Mouse (Mus musculus) midbrain, embryonic 14.5 days (tissue): Measurements from ENCODE around the gene Stxbp3. TPM values are rescaled to one million over a fixed set of nuclear protein-coding genes. Genes with fewer than 3 reads are reported as not detected.
"Not testable (repeated sequence)": the region's sequence is repeated elsewhere in the genome, so short reads cannot be mapped to it uniquely, and the experiment has no call there.

Source experiments
- ATAC-seq: fragments of 200-750 bp; cut with Nextera tagmentation; 2 replicates; pipeline ENCODE4 v1.8.0; 2017; ENCODE audit warnings: moderate number of reproducible peaks, moderate library complexity; ENCODE audit not compliant: low FRiP score, low TSS enrichment
- DNase-seq: peaks from one replicate; pipeline ENCODE4 v3.0.0-alpha.2; 2015
- H3K27ac ChIP-seq: fragments of 300-500 bp; sonication (generic); replicated peaks from 2 replicates; pipeline ENCODE4 v1.5.1; 2014; ENCODE audit warnings: mild to moderate bottlenecking, low read depth, low read length, moderate library complexity
- H3K27me3 ChIP-seq: fragments of 300-500 bp; sonication (generic); 2 replicates; pipeline ENCODE4 v1.6.1; 2014; ENCODE audit warnings: low read length, control low read depth, mixed read lengths; ENCODE audit not compliant: control insufficient read depth, insufficient read depth
- H3K36me3 ChIP-seq: fragments of 300-500 bp; sonication (generic); 2 replicates; pipeline ENCODE4 v1.6.1; 2014; ENCODE audit warnings: low read length, control low read depth; ENCODE audit not compliant: control insufficient read depth, insufficient read depth
- H3K4me1 ChIP-seq: fragments of 300-500 bp; sonication (generic); 2 replicates; pipeline ENCODE4 v1.6.1; 2014; ENCODE audit warnings: mild to moderate bottlenecking, antibody characterized with exemption, low read length, control low read depth; ENCODE audit not compliant: control insufficient read depth, insufficient read depth
- H3K4me2 ChIP-seq: fragments of 300-500 bp; sonication (generic); 2 replicates; pipeline ENCODE4 v1.6.1; 2014; ENCODE audit warnings: mild to moderate bottlenecking, low read length, moderate library complexity
- H3K4me3 ChIP-seq: fragments of 300-500 bp; sonication (generic); replicated peaks from 2 replicates; pipeline ENCODE4 v1.5.1; 2014; ENCODE audit warnings: low read depth, low read length
- H3K9ac ChIP-seq: fragments of 300-500 bp; sonication (generic); replicated peaks from 2 replicates; pipeline ENCODE4 v1.6.1; 2014; ENCODE audit warnings: mild to moderate bottlenecking, low read length, moderate library complexity
- H3K9me3 ChIP-seq: fragments of 300-500 bp; sonication (generic); 2 replicates; pipeline ENCODE4 v1.6.1; 2016; ENCODE audit warnings: low read length, control low read depth, mixed read lengths; ENCODE audit not compliant: control insufficient read depth
- WGBS: fragments of 180-500 bp; shearing (Covaris S2); extraction: QIAGEN DNeasy Blood & Tissue Kit; methylation state at CpG from one replicate; pipeline ENCODE4 v1.1.7; 2014; 5-methylcytosine and 5-hydroxymethylcytosine counted together
- polyA plus RNA-seq: library from polyadenylated mRNA; unstranded; fragments of >200 nt; fragmentation: Nextera tagmentation; extraction: Ambion mirVana; gene quantifications from 2 replicates; pipeline ENCODE4 v1.2.1, GENCODE M21; 2014

Gene Stxbp3
- polyA plus RNA-seq, 1 experiment from 2014 or later, result 16.0 TPM

DNA sequence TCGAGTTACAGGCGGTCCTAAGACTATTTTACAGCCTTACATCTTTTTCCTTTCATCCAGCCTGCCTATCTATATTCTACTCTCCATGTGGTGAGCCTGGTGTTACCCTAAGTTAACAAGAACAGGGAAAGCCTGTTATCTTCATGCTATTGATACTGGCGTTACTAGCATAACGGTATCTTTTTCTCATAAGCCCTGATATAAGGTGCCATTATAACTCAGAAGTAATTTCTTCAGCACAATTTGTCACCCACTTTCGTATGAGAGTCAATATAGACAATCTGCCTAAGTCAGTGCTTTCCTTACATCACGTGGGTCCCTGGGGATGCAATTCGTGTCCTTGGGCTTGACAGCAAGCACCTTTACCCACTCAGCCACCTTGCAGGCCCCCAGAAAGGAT, 1.3 kb downstream of the Stxbp3 start:
- DNase-seq (no peak), ATAC-seq (no peak)
- Histone ChIP-seq H3K4me3 (0 out of 2 replicates have a peak overlapping the region, but pooled peaks have one; percentile 85), H3K27me3 (no peaks in the 10 kb centered on the region), H3K9ac (no peak overlapping the region), H3K4me2 (peak overlapping the region; percentile 72), H3K27ac (no peak overlapping the region), H3K36me3 (no peaks in the 10 kb centered on the region), H3K9me3 (no peaks in the 10 kb centered on the region), H3K4me1 (peaks cover 4% of the 10 kb centered on the region; the same call in 1 of the 2 replicates)
- WGBS, result 82% methylated on average over 7 of the region's 7 CpGs

DNA sequence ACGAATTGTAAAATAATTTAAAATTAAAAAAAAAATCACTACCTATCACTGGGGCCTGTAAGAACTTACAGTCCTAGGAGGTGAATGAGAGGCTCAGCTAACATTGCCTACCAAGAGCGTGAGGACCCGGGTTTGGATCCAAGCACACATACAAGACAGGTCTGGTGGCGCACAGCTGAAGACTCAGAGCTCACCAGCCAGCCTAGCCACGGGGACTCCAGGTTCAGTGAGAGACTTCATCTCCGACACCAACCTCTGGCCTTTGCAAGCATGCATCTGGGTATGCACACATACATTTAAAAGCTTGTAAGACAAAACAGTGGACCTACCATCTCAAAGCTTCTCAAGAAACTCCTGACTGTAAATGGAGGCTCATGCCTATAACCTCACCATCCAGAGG, 3.4 kb downstream of the Stxbp3 start:
- no peaks in the 10 kb centered on the region for H3K9me3 ChIP-seq
- no peaks in the 10 kb centered on the region for H3K36me3 ChIP-seq
- no peak overlapping the region for H3K27ac ChIP-seq
- H3K4me1 ChIP-seq, result peaks cover 4% of the 10 kb centered on the region; the same call in 1 of the 2 replicates
- DNase-seq, result no peak
- H3K9ac ChIP-seq, result no peak overlapping the region
- ATAC-seq, result no peak
- H3K4me3 ChIP-seq, result no peak overlapping the region
- WGBS, result 98% methylated on average over 6 of the region's 6 CpGs
- no peak overlapping the region for H3K4me2 ChIP-seq
- no peaks in the 10 kb centered on the region for H3K27me3 ChIP-seq

DNA sequence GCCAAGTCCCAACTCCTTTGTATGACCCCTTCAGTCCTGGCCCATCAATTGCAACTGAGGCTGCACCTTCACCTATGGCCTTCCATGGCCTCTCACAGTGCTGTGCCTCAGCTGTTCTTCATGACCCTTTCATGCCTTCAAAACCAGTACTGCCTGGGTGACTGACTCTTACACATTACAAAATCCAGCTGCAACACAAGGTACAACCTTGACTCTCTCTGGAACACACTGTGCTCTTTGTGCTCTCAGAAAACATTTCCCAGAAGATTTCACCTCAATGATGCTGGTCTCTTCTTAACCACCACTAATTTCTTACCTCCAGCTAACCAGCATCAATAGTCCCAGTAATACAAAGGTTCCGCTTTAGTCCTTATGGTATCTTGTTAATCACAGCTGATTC, 6.6 kb downstream of the Stxbp3 start:
- not testable (repeated sequence) for H3K4me1 ChIP-seq, H3K4me3 ChIP-seq, H3K4me2 ChIP-seq, H3K27me3 ChIP-seq, H3K27ac ChIP-seq, DNase-seq, ATAC-seq, H3K9me3 ChIP-seq, H3K9ac ChIP-seq, H3K36me3 ChIP-seq
- WGBS, result 100% methylated on average over 1 of the region's 1 CpGs

DNA sequence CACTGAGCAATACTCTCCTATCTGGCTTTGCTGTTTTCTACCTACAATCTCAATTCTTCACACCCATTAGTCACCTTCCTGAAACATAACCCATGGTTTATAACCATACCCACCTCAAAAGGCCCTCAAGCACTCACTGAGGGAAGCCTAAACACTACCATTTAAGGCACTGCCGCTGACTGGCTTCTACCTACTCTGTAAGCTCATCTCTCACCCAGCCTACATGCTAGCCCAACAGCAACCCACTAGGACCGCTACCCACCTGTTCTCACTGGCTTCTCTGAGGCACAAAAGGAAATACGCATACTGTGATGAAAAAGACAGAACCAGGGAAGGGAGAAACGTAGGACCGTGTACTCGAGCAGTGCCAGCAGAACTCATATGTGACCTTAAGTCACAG, 8.6 kb downstream of the Stxbp3 start:
- H3K4me2 ChIP-seq, result no peak overlapping the region
- H3K27ac ChIP-seq, result no peak overlapping the region
- no peak overlapping the region for H3K9ac ChIP-seq
- H3K4me1 ChIP-seq, result no peaks in the 10 kb centered on the region
- ATAC-seq (no peak), DNase-seq (no peak)
- H3K36me3 ChIP-seq, result peaks cover 3% of the 10 kb centered on the region; the same call in 1 of the 2 replicates
- H3K4me3 ChIP-seq, result no peak overlapping the region
- no peaks in the 10 kb centered on the region for H3K27me3 ChIP-seq
- no peaks in the 10 kb centered on the region for H3K9me3 ChIP-seq
- 96% methylated on average over 6 of the region's 6 CpGs for WGBS

DNA sequence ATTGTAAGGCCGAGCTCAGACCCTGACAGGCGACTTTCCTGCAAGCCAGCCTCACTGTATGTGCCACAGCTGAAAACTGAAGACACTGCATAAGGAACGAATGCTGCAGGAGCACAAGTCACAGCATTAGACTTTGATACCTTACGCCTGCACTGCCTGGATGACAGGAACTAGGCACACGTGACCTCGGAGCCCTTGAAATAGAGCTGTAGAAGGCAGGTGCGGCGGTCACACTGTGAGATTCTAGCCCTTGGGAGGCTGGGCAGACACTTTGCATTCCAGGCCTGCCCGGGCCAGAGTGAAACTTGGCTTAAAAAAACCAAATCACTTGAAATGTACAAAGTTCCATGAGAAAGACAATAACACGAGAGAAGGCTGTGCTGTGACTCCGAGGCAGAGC, 9.8 kb downstream of the Stxbp3 start:
- Histone ChIP-seq H3K9ac (no peak overlapping the region), H3K27ac (no peak overlapping the region), H3K36me3 (peaks cover 6% of the 10 kb centered on the region; the same call in 1 of the 2 replicates), H3K4me3 (no peak overlapping the region), H3K9me3 (no peaks in the 10 kb centered on the region), H3K4me2 (no peak overlapping the region), H3K27me3 (no peaks in the 10 kb centered on the region), H3K4me1 (no peaks in the 10 kb centered on the region)
- WGBS, result 88% methylated on average over 11 of the region's 11 CpGs
- DNase-seq (no peak), ATAC-seq (no peak)

DNA sequence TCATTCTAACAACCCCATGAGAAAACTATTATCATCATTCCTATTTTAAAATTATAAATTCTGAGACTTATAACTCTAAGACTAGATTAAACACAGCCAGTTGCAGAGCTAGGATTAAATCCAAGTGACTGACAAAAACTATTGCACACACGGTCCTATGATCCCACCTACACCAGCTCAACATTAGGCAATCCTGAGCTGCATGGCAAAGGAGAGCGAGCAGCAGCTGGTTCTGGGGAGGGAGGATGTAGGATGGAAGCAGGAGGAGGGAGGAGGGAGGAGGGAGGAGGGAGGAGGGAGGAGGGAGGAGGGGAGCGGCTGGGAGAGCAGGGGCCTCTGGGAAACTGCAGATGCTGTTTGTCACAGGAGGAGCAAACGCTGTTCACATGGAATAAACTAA, 24.7 kb downstream of the Stxbp3 start:
- DNase-seq (no peak), ATAC-seq (no peak)
- no peaks in the 10 kb centered on the region for H3K4me1 ChIP-seq
- H3K27me3 ChIP-seq, result no peaks in the 10 kb centered on the region
- no peak overlapping the region for H3K9ac ChIP-seq
- WGBS, result 79% methylated on average over 4 of the region's 4 CpGs
- no peak overlapping the region for H3K4me2 ChIP-seq
- no peak overlapping the region for H3K27ac ChIP-seq
- 0 out of 2 replicates have a peak, but pooled peaks cover 6% of the 10 kb centered on the region for H3K36me3 ChIP-seq
- no peak overlapping the region for H3K4me3 ChIP-seq
- no peaks in the 10 kb centered on the region for H3K9me3 ChIP-seq

DNA sequence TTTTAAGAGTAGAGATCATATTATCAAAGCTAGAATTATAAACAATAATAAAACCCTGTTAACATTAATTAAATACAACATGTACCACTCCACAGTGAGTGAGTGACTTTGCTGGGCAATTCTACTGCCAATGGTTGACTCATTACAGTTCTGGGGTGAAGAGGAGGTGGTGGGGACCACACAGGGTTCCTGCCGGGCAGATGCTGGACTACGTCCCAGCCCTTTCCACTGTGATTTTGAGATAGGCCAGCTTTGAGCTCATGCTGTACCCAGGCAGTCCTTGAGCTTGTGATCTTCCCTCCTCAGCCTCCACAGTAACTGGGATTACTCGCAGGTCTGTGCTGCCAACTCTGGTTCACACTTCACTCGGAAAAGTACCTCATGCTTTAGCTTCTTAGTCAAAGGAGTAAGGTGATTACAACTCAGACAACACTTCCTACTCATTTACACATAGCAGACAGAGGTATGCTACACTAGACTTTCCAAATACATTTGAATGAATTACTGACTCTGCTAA, 29.5 kb downstream of the Stxbp3 start:
- Histone ChIP-seq H3K36me3 (0 out of 2 replicates have a peak, but pooled peaks cover 6% of the 10 kb centered on the region), H3K4me2 (no peak overlapping the region), H3K27me3 (no peaks in the 10 kb centered on the region), H3K9ac (no peak overlapping the region), H3K9me3 (no peaks in the 10 kb centered on the region), H3K4me3 (no peak overlapping the region), H3K27ac (no peak overlapping the region), H3K4me1 (no peaks in the 10 kb centered on the region)
- WGBS, result 90% methylated on average over 4 of the region's 4 CpGs
- ATAC-seq, result no peak
- DNase-seq, result no peak

DNA sequence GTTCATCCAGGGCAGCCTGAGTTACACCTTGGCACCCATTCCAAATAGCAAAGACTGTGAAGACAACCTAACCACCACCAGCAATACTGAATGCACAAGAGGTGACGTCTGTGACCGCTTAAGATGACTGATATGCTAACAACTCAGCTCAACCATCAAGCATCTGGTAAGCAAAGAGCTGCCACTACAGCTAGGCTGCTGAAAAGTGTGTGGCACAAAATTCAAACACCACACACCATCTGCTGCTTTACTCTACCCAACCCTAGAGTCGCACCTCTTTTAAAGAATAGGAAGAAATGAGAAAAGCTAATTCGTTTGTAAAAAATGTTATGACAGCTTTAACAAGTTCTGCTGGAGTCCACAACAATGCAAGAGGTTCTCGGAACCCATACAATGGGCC, 34.7 kb downstream of the Stxbp3 start:
- Histone ChIP-seq H3K27ac (no peak overlapping the region), H3K4me1 (no peaks in the 10 kb centered on the region), H3K9me3 (no peaks in the 10 kb centered on the region), H3K4me3 (no peak overlapping the region), H3K36me3 (peaks cover 22% of the 10 kb centered on the region), H3K4me2 (no peak overlapping the region), H3K27me3 (no peaks in the 10 kb centered on the region), H3K9ac (no peak overlapping the region)
- DNase-seq (no peak), ATAC-seq (no peak)
- WGBS, result 92% methylated on average over 5 of the region's 5 CpGs

DNA sequence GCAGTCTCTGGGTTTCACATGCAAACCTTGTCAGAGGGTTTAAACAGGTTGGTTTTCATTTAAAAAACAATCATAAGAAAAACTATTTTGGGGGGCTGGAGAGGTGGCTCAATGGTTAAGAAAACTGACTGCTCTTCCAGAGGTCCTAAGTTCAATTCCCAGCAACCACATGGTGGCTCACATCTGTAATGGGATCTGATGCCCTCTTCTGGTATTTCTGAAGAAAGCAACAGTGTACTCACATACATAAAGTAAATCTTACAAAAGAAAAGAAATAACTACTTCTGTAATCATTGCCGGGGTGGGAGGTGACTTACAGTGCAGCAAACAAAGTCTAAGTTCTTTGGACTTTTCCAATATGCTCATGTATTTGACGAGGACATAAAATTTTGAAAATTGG, 42.0 kb downstream of the Stxbp3 start:
- 89% methylated on average over 2 of the region's 2 CpGs for WGBS
- no peak overlapping the region for H3K4me3 ChIP-seq

More for the DNA sequence above, 42.0 kb downstream of the Stxbp3 start:
- no peaks in the 10 kb centered on the region for H3K4me1 ChIP-seq
- DNase-seq, result no peak
- H3K9me3 ChIP-seq, result no peaks in the 10 kb centered on the region
- H3K9ac ChIP-seq, result no peak overlapping the region
- no peak overlapping the region for H3K4me2 ChIP-seq
- no peak overlapping the region for H3K27ac ChIP-seq
- H3K27me3 ChIP-seq, result no peaks in the 10 kb centered on the region
- peaks cover 44% of the 10 kb centered on the region for H3K36me3 ChIP-seq
- no peak for ATAC-seq
